Mouse (Mus musculus) hindbrain, embryonic 11.5 days (tissue): ENCODE measurements around the gene Cdc27. TPM values are rescaled to one million over a fixed set of nuclear protein-coding genes. Genes with fewer than 3 reads are reported as not detected.

Source experiments
- ATAC-seq: fragments of 200-750 bp; cut with Nextera tagmentation; 2 replicates; pipeline ENCODE4 v1.8.0; 2017; ENCODE audit warnings: mild to moderate bottlenecking, moderate TSS enrichment, moderate library complexity; ENCODE audit not compliant: low FRiP score
- DNase-seq: peaks from one replicate; pipeline ENCODE4 v3.0.0-alpha.2; 2015; ENCODE audit warnings: low spot score
- H3K27ac ChIP-seq: fragments of 300-500 bp; sonication (generic); 2 replicates; pipeline ENCODE4 v1.5.1; 2014; ENCODE audit warnings: mild to moderate bottlenecking, low read depth, low read length
- H3K27me3 ChIP-seq: fragments of 300-500 bp; sonication (generic); 2 replicates; pipeline ENCODE4 v1.6.1; 2014; ENCODE audit warnings: mild to moderate bottlenecking, low read length, moderate library complexity, mixed read lengths; ENCODE audit not compliant: control insufficient read depth, insufficient read depth
- H3K36me3 ChIP-seq: fragments of 300-500 bp; sonication (generic); 2 replicates; pipeline ENCODE4 v1.6.1; 2014; ENCODE audit warnings: mild to moderate bottlenecking, low read length, moderate library complexity, mixed read lengths; ENCODE audit not compliant: control insufficient read depth, insufficient read depth
- H3K4me1 ChIP-seq: fragments of 300-500 bp; sonication (generic); replicated peaks from 2 replicates; pipeline ENCODE4 v1.6.1; 2014; ENCODE audit warnings: low read length, mixed read lengths; ENCODE audit not compliant: control insufficient read depth, insufficient read depth
- H3K4me2 ChIP-seq: fragments of 300-500 bp; sonication (generic); replicated peaks from 2 replicates; pipeline ENCODE4 v1.6.1; 2014; ENCODE audit warnings: mild to moderate bottlenecking, low read depth, low read length
- H3K4me3 ChIP-seq: fragments of 300-500 bp; sonication (generic); 2 replicates; pipeline ENCODE4 v1.5.1; 2014; ENCODE audit warnings: low read depth, low read length
- H3K9ac ChIP-seq: fragments of 300-500 bp; sonication (generic); 2 replicates; pipeline ENCODE4 v1.6.1; 2014; ENCODE audit warnings: low read depth, low read length
- H3K9me3 ChIP-seq: fragments of 300-500 bp; sonication (generic); 2 replicates; pipeline ENCODE4 v1.6.1; 2016; ENCODE audit warnings: low read length; ENCODE audit not compliant: control insufficient read depth
- WGBS: fragments of 180-500 bp; shearing (Covaris S2); extraction: QIAGEN DNeasy Blood & Tissue Kit; methylation state at CpG from one replicate; pipeline ENCODE4 v1.1.7; 2014; 5-methylcytosine and 5-hydroxymethylcytosine counted together
- polyA plus RNA-seq: library from polyadenylated mRNA; unstranded; fragments of >200 nt; fragmentation: Nextera tagmentation; extraction: Ambion mirVana; gene quantifications from 2 replicates; pipeline ENCODE4 v1.2.1, GENCODE M21; 2014

Gene Cdc27
- polyA plus RNA-seq, 1 experiment from 2014 or later = 54.3 TPM

DNA sequence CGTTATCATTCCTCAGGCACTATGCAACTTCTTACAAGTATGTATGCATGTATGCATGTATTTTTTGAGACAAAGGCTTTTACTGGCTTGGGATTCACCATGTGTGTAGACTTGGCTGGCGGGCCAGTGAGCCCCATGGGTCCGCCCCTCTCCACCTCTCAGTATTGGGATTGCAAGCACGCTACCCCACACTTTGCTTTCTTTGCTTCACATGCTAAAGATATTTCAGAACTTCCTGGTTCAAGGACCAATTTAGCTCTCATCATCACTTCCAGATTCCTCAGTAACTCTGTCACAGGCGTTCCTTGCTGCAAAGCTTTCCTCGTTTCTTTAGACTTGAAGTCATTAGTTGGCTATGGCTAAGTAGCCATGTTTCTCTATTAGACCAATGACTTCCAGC lies 15.7 kb upstream of the Cdc27 start:
- Histone ChIP-seq H3K27me3 (no peaks in the 10 kb centered on the region), H3K36me3 (no peaks in the 10 kb centered on the region), H3K9me3 (no peaks in the 10 kb centered on the region), H3K4me3 (no peak overlapping the region), H3K4me2 (no peak overlapping the region), H3K27ac (no peak overlapping the region), H3K4me1 (no peaks in the 10 kb centered on the region), H3K9ac (no peak overlapping the region)
- DNase-seq = no peak
- ATAC-seq = no peak
- WGBS = 85% methylated on average over 6 of the region's 6 CpGs

DNA sequence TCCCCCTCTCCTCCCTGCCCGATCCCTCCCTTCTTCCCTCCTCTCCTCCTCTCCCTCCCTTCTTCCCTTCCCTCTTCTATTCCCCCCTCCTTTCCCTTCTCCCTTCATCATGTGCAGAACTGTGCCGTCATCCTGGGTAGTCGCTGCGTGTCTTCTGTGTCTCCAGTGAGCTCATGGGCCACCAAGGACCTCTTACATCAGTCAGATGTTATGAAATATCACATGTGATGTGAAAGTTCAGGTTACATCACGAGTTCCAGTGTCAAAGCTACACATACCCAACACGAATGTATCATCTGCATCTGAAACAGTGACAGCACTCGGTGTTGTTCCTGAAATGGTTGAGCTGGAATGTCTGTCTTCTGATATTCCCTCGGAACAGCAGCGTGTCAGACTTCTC lies 14.8 kb upstream of the Cdc27 start:
- Histone ChIP-seq H3K9ac (no peak overlapping the region), H3K36me3 (no peaks in the 10 kb centered on the region), H3K9me3 (no peaks in the 10 kb centered on the region), H3K4me1 (no peaks in the 10 kb centered on the region), H3K4me3 (no peak overlapping the region), H3K27ac (no peak overlapping the region), H3K27me3 (no peaks in the 10 kb centered on the region), H3K4me2 (no peak overlapping the region)
- ATAC-seq (no peak), DNase-seq (no peak)
- WGBS = 86% methylated on average over 9 of the region's 9 CpGs

DNA sequence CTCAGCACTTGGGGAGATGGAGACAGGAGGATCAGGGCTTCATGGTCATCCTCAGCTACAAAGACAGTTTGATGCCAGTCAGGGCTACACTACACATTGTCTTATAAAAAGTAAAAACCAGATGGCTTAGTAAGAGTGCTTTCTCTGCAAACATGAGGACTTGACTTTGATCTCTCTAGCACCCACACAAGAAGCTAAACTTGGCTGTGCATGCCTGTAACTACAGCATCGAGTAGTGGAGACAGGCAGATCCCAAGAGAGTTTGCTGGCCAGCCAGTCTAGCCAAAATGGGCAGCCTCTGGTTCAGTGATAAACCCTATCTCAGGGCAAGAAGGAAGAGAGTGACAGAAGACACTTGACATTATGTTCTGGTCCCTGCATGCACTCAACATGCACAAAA lies 13.1 kb upstream of the Cdc27 start:
- Histone ChIP-seq H3K27ac (no peak overlapping the region), H3K36me3 (no peaks in the 10 kb centered on the region), H3K4me2 (no peak overlapping the region), H3K27me3 (no peaks in the 10 kb centered on the region), H3K9ac (no peak overlapping the region), H3K9me3 (no peaks in the 10 kb centered on the region), H3K4me1 (no peaks in the 10 kb centered on the region), H3K4me3 (no peak overlapping the region)
- no peak for DNase-seq
- WGBS = 63% methylated on average over 1 of the region's 1 CpGs
- ATAC-seq = no peak

DNA sequence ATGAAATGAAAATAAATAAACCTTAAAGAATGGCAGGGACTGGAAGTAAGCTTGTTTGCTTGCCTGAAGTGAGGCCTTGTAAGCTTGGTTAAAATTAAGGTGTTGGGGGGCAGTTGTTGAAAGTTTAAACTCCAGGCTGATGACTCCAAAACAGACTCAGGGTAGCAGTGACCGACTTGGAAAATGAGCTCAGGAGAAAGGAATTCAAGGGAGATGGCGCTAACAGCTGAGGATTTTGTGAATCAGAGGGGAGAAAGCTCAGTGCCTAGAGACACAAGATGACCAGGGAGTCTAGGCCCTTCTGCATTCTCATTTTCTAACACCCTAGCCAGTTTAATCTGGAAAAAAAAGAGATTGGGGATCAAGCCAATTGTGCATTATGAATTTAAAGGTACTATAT lies 10.6 kb upstream of the Cdc27 start:
- WGBS = 67% methylated on average over 2 of the region's 2 CpGs
- ATAC-seq (no peak), DNase-seq (no peak)
- no peaks in the 10 kb centered on the region for H3K27me3 ChIP-seq
- H3K4me3 ChIP-seq = no peak overlapping the region
- no peak overlapping the region for H3K4me2 ChIP-seq
- no peak overlapping the region for H3K9ac ChIP-seq
- H3K36me3 ChIP-seq = no peaks in the 10 kb centered on the region
- H3K27ac ChIP-seq = no peak overlapping the region
- no peaks in the 10 kb centered on the region for H3K4me1 ChIP-seq
- H3K9me3 ChIP-seq = no peaks in the 10 kb centered on the region

DNA sequence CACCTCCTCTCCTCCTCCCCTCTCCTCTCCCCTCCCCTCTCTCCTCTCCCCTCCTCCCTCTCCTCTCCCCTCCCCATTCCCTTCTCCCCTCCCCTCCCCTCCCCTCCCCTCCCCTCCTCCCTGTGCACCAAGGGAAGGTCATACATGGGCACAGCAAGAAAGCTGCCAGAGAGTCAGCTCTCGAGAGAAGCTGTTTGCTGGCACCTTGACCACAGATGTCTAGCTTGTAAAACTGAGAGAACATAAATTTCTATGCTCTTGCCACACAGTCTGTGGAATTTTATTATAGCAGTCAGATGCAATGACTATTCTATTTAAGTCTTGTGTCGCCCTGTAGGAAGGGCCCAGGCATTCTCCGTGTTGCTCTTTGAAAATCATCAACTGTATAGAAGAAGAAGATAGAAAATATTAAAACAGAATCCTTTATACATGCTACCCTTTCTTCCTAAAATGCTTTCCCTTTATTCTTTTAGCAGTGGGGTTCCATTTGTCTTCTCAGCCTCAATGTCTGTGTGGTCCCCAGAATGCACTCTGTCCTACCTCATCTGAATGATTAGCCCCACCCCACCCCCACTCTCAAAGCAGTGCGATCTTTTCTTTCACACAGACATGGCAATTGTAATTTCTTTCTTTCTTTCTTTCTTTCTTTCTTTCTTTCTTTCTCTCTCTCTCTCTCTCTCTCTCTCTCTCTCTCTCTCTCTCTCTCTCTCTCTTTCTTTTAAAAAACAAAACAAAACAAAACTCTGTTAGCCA lies 8.4 kb upstream of the Cdc27 start:
- WGBS = 60% methylated on average over 4 of the region's 4 CpGs
- no peak for DNase-seq
- H3K27me3 ChIP-seq = no peaks in the 10 kb centered on the region
- H3K4me3 ChIP-seq = no peak overlapping the region
- no peaks in the 10 kb centered on the region for H3K4me1 ChIP-seq
- no peaks in the 10 kb centered on the region for H3K36me3 ChIP-seq
- no peak overlapping the region for H3K27ac ChIP-seq
- H3K9me3 ChIP-seq = no peaks in the 10 kb centered on the region
- H3K4me2 ChIP-seq = no peak overlapping the region
- no peak for ATAC-seq
- no peak overlapping the region for H3K9ac ChIP-seq

DNA sequence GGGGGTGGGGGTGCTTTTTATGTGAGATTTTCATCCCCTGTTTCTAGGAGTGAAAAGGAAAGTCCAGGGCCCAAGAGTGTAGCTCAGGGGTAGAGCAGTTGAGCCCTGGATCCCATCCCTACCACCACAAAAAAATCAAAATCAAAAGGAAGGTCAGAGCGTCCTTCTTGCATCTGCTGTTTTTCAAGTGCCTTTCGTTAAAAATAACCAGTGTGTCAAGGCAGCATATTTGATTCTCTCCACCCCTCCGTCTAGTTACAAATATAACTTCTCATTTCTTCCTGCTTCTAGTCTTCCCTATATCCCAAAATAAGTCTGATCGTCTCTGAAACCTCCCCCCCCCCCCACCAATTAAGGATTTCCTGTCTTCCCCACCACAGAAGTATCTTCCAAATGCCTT lies 7.6 kb upstream of the Cdc27 start:
- Histone ChIP-seq H3K27me3 (no peaks in the 10 kb centered on the region), H3K9me3 (no peaks in the 10 kb centered on the region), H3K36me3 (no peaks in the 10 kb centered on the region), H3K27ac (no peak overlapping the region), H3K9ac (no peak overlapping the region), H3K4me1 (no peaks in the 10 kb centered on the region), H3K4me3 (no peak overlapping the region), H3K4me2 (no peak overlapping the region)
- ATAC-seq (no peak), DNase-seq (no peak)
- WGBS = 87% methylated on average over 4 of the region's 4 CpGs

DNA sequence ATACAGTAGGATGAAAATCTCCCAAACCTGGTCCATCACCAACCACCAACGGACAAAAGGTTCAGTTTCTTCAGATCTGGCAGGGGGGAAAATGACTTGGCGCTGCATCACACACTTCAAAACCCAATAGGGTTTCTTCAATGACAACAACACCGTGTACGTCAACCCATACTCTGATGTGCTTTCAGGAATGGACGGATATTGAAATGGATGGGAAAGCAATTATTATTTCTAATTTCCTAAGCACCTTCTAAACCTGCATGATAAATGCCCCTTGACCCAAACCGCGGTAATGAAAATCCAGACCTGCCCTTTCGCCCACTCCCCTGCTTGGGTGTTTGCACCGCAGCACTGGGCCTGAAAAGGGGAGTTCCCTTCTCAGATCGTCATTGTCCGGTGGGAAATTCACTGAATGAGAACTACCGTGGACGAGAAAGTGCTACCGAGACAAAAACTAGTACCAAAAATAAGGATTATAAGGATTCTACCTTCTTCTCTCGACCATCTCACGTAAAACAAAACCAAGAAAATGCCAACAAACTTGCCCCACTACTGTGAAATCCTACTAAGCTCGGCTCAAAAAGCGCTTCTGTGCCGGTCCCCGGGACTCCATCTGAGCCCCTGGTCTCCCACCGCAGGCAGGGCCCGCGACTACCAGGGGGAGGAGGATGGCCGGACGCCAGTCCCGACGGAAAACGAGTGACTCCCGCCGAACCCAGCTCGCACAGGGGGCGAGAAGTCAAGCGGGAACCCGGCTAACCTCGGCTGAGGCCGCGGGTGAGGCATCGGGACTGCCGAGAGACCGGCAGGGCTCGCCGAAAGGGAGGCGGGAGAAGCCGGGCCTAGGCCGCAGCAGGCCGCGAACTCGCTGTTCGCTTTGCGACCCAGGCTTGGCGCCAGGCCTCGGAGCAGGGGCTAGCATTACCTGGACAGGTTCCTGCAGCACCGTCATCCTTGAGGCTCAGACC lies 698 bp downstream of the Cdc27 start:
- Histone ChIP-seq H3K4me1 (no peaks in the 10 kb centered on the region), H3K27me3 (no peaks in the 10 kb centered on the region), H3K9me3 (no peaks in the 10 kb centered on the region), H3K36me3 (no peaks in the 10 kb centered on the region), H3K27ac (peak overlapping the region; percentile 79), H3K4me2 (peak overlapping the region; percentile 86), H3K4me3 (peak overlapping the region; percentile 97), H3K9ac (peak overlapping the region; percentile 99)
- under 1% methylated on average over 52 of the region's 53 CpGs for WGBS
- ATAC-seq = peak; percentile 73
- no peak for DNase-seq

DNA sequence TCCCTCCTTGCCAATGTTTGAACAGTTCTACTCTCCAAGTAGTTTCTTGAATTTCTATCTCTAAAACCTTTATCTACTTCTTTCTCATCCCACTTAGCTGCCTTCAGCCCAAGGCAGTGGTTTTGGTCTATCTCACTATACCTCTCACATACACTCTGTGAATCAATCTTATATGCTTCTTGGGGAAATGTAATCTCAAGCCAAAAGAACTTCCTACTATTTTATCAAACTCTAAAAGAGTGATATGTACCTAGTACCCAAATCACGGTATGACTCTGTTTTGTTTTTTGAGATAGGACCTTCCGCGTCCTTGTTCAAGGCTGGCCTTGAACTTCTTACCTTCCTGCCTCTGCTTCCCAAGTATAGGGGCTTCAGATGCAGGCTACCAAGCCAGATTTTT lies 2.9 kb downstream of the Cdc27 start:
- WGBS = 92% methylated on average over 3 of the region's 3 CpGs
- H3K9me3 ChIP-seq = no peaks in the 10 kb centered on the region
- no peaks in the 10 kb centered on the region for H3K36me3 ChIP-seq
- no peak overlapping the region for H3K4me3 ChIP-seq
- DNase-seq (no peak), ATAC-seq (no peak)
- H3K27ac ChIP-seq = no peak overlapping the region
- H3K4me1 ChIP-seq = no peaks in the 10 kb centered on the region
- no peak overlapping the region for H3K9ac ChIP-seq
- H3K4me2 ChIP-seq = no peak overlapping the region
- no peaks in the 10 kb centered on the region for H3K27me3 ChIP-seq
